16 mouse cellular contexts compared by ENCODE assay signal in the genomic region with DNA sequence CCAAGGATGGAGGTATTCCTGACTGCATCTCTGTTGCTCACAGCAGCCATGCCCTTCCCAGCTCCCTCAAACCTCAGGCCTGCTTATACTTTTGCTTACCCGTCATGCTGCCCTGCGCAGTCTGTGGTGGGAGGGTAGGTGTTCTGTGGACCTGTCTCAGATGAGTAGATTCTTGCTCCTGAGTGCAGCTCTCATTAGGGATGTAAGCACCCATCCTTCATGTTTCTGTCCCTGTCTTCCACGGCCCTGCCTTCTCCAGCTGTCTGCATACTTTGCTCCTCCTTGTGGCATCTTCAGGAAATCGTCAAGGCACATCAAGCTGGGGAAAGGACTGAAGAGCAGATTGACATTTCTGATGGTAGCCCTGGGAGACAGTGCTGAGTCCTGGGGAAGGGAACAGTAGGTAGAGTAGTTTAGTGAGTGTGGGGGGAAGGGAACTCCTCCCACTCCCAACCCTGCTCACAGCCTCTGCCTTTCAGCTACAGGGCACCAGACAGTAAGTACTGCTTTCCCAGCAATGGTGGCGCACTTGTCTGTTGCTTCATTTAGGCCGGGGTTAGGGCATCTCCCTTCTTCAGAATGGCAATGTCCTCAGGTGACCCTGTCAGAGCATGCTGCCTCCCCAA.
DNase-seq lines count a peak whose midpoint lies in the region; ATAC-seq and TF ChIP-seq lines count a peak whose summit lies in the region.
"Had no signal": no experiment of that assay in that cellular context is flagged by ENCODE, and none has a peak within 500 bp of the region (broad histone marks: within the 10 kb centered on the region; RNA-seq: fewer than 3 reads in every experiment).

No protein-coding gene starts in this region.

- TF ChIP-seq EP300 in lung, postnatal 0 days (IDR thresholded peaks at IDR 0.05): no peak

- no peaks in the 10 kb centered on the region for H3K36me3 ChIP-seq in forebrain, embryonic 11.5 days (ENCODE audit: control insufficient read depth, insufficient read depth, low read length)
- no peaks in the 10 kb centered on the region for H3K36me3 ChIP-seq in forebrain, embryonic 10.5 days (replicated peaks)
- no peaks in the 10 kb centered on the region for H3K36me3 ChIP-seq in neural tube, embryonic 14.5 days (ENCODE audit: control insufficient read depth, insufficient read depth, low read length)
- no peaks in the 10 kb centered on the region for H3K36me3 ChIP-seq in neural tube, embryonic 15.5 days
- no peaks in the 10 kb centered on the region for H3K36me3 ChIP-seq in hindbrain, embryonic 13.5 days
- H3K36me3 ChIP-seq in lung, postnatal 0 days (ENCODE audit: insufficient read depth, low read length): no peaks in the 10 kb centered on the region
- H3K36me3 ChIP-seq: embryonic facial prominence, embryonic 12.5 days; G1E; heart, embryonic 15.5 days; liver, embryonic 13.5 days had no signal

- H3K27me3 ChIP-seq in forebrain, embryonic 11.5 days (ENCODE audit: control insufficient read depth, insufficient read depth, low read length): no peaks in the 10 kb centered on the region
- H3K27me3 ChIP-seq in forebrain, embryonic 10.5 days (ENCODE audit: poor library complexity, severe bottlenecking): peaks cover 24% of the 10 kb centered on the region
- no peaks in the 10 kb centered on the region for H3K27me3 ChIP-seq in neural tube, embryonic 14.5 days (ENCODE audit: control insufficient read depth, insufficient read depth, low read length)
- no peaks in the 10 kb centered on the region for H3K27me3 ChIP-seq in neural tube, embryonic 15.5 days (replicated peaks)
- H3K27me3 ChIP-seq in hindbrain, embryonic 13.5 days: no peaks in the 10 kb centered on the region
- no peaks in the 10 kb centered on the region for H3K27me3 ChIP-seq in lung, postnatal 0 days (replicated peaks; ENCODE audit: insufficient read depth, low read length)
- H3K27me3 ChIP-seq: embryonic facial prominence, embryonic 12.5 days; liver, embryonic 13.5 days had no signal

- WGBS in forebrain, embryonic 11.5 days: 74% methylated on average over 6 of the region's 6 CpGs
- 72% methylated on average over 6 of the region's 6 CpGs for WGBS in forebrain, embryonic 10.5 days
- WGBS in neural tube, embryonic 14.5 days: 67% methylated on average over 6 of the region's 6 CpGs
- WGBS in neural tube, embryonic 15.5 days: 63% methylated on average over 6 of the region's 6 CpGs
- 59% methylated on average over 6 of the region's 6 CpGs for WGBS in hindbrain, embryonic 13.5 days
- 62% methylated on average over 6 of the region's 6 CpGs for WGBS in lung, postnatal 0 days

- no peak for TF ChIP-seq CTCF in lung, postnatal 0 days (IDR thresholded peaks at IDR 0.05)

- H3K4me2 ChIP-seq in forebrain, embryonic 11.5 days (ENCODE audit: low read depth, low read length, severe bottlenecking): no peak overlapping the region
- H3K4me2 ChIP-seq in neural tube, embryonic 14.5 days (ENCODE audit: low read depth, low read length): no peak overlapping the region
- no peak overlapping the region for H3K4me2 ChIP-seq in neural tube, embryonic 15.5 days
- no peak overlapping the region for H3K4me2 ChIP-seq in hindbrain, embryonic 13.5 days
- H3K4me2 ChIP-seq in lung, postnatal 0 days (replicated peaks; ENCODE audit: low read depth, low read length): no peak overlapping the region
- H3K4me2 ChIP-seq: embryonic facial prominence, embryonic 12.5 days; heart, embryonic 15.5 days; liver, embryonic 13.5 days had no signal

- no peak overlapping the region for H3K4me3 ChIP-seq in forebrain, embryonic 11.5 days (ENCODE audit: low read depth, low read length)
- H3K4me3 ChIP-seq in forebrain, embryonic 10.5 days: no peak overlapping the region
- no peak overlapping the region for H3K4me3 ChIP-seq in neural tube, embryonic 14.5 days (ENCODE audit: low read depth, low read length)
- no peak overlapping the region for H3K4me3 ChIP-seq in neural tube, embryonic 15.5 days (replicated peaks)
- no peak overlapping the region for H3K4me3 ChIP-seq in hindbrain, embryonic 13.5 days
- H3K4me3 ChIP-seq in lung, postnatal 0 days (ENCODE audit: low read depth, low read length): no peak overlapping the region
- H3K4me3 ChIP-seq: embryonic facial prominence, embryonic 12.5 days; heart, embryonic 15.5 days; liver, embryonic 13.5 days had no signal

- H3K9ac ChIP-seq in forebrain, embryonic 11.5 days (ENCODE audit: low read length): no peak overlapping the region
- no peak overlapping the region for H3K9ac ChIP-seq in neural tube, embryonic 14.5 days (replicated peaks; ENCODE audit: low read depth, low read length)
- no peak overlapping the region for H3K9ac ChIP-seq in neural tube, embryonic 15.5 days (replicated peaks)
- H3K9ac ChIP-seq in hindbrain, embryonic 13.5 days: no peak overlapping the region
- no peak overlapping the region for H3K9ac ChIP-seq in lung, postnatal 0 days (replicated peaks; ENCODE audit: low read depth)
- H3K9ac ChIP-seq: embryonic facial prominence, embryonic 12.5 days; heart, embryonic 15.5 days; liver, embryonic 13.5 days had no signal

- H3K9me3 ChIP-seq in forebrain, embryonic 11.5 days (ENCODE audit: control insufficient read depth, low read length): no peaks in the 10 kb centered on the region
- no peaks in the 10 kb centered on the region for H3K9me3 ChIP-seq in forebrain, embryonic 10.5 days
- no peaks in the 10 kb centered on the region for H3K9me3 ChIP-seq in neural tube, embryonic 14.5 days (ENCODE audit: control insufficient read depth, low read length)
- H3K9me3 ChIP-seq in neural tube, embryonic 15.5 days (replicated peaks): no peaks in the 10 kb centered on the region
- H3K9me3 ChIP-seq in hindbrain, embryonic 13.5 days: no peaks in the 10 kb centered on the region
- no peaks in the 10 kb centered on the region for H3K9me3 ChIP-seq in lung, postnatal 0 days (ENCODE audit: low read length)
- H3K9me3 ChIP-seq: embryonic facial prominence, embryonic 12.5 days; G1E; heart, embryonic 15.5 days; liver, embryonic 13.5 days had no signal

- 0 out of 2 replicates have a peak, but pooled peaks have one; percentile 33 for ATAC-seq in forebrain, embryonic 11.5 days (replicated peaks; ENCODE audit: low FRiP score)
- ATAC-seq in neural tube, embryonic 14.5 days (ENCODE audit: low read depth): 0 out of 2 replicates have a peak, but pooled peaks have one; percentile 24
- no peak for ATAC-seq in neural tube, embryonic 15.5 days (ENCODE audit: low FRiP score)
- peak; percentile 33; the same call in 1 of the 2 replicates for ATAC-seq in hindbrain, embryonic 13.5 days (ENCODE audit: low FRiP score)
- no peak for ATAC-seq in inflammation-experienced regulatory T-cells, adult 6 months
- no peak for ATAC-seq in lung, postnatal 0 days
- ATAC-seq: intestine, embryonic 16.5 days had no signal

- peaks cover 4% of the 10 kb centered on the region; the same call in 1 of the 2 replicates for H3K4me1 ChIP-seq in forebrain, embryonic 11.5 days (replicated peaks; ENCODE audit: control insufficient read depth, insufficient read depth, low read length)
- H3K4me1 ChIP-seq in forebrain, embryonic 10.5 days: peaks cover 29% of the 10 kb centered on the region
- H3K4me1 ChIP-seq in neural tube, embryonic 14.5 days (ENCODE audit: control insufficient read depth, insufficient read depth, low read length): peaks cover 6% of the 10 kb centered on the region; the same call in 1 of the 2 replicates
- peaks cover 16% of the 10 kb centered on the region for H3K4me1 ChIP-seq in neural tube, embryonic 15.5 days
- H3K4me1 ChIP-seq in hindbrain, embryonic 13.5 days (replicated peaks): peaks cover 27% of the 10 kb centered on the region
- H3K4me1 ChIP-seq in lung, postnatal 0 days (ENCODE audit: insufficient read depth, low read depth, low read length): no peaks in the 10 kb centered on the region
- H3K4me1 ChIP-seq: embryonic facial prominence, embryonic 12.5 days; liver, embryonic 13.5 days had no signal

- H3K27ac ChIP-seq in forebrain, embryonic 11.5 days (ENCODE audit: low read depth, low read length): no peak overlapping the region
- no peak overlapping the region for H3K27ac ChIP-seq in forebrain, embryonic 10.5 days
- H3K27ac ChIP-seq in neural tube, embryonic 14.5 days (ENCODE audit: low read depth, low read length): no peak overlapping the region
- no peak overlapping the region for H3K27ac ChIP-seq in neural tube, embryonic 15.5 days (replicated peaks)
- no peak overlapping the region for H3K27ac ChIP-seq in hindbrain, embryonic 13.5 days
- H3K27ac ChIP-seq in lung, postnatal 0 days (ENCODE audit: low read length): no peak overlapping the region
- H3K27ac ChIP-seq: embryonic facial prominence, embryonic 12.5 days; heart, embryonic 15.5 days; liver, embryonic 13.5 days; stomach, postnatal 0 days had no signal

- DNase-seq in forebrain, embryonic 11.5 days (ENCODE audit: low spot score): no peak
- no peak for DNase-seq in forebrain, embryonic 10.5 days (ENCODE audit: extremely low spot score, low spot score)
- DNase-seq in lung, postnatal 0 days (ENCODE audit: low spot score): no peak
- no peak for DNase-seq in lung, postnatal 14 days
- DNase-seq: B cell, adult 2 months; cerebellum, adult 11-12 months; liver, embryonic 13.5 days had no signal

Comparison
In these comparisons a context has a peak if more than half of its experiments do, and no peak if none do; other contexts are left out.
1. ATAC-seq: peak in forebrain, embryonic 11.5 days (single experiment), neural tube, embryonic 14.5 days (single experiment) and hindbrain, embryonic 13.5 days (single experiment); none in neural tube, embryonic 15.5 days (single experiment), inflammation-experienced regulatory T-cells, adult 6 months (single experiment) and lung, postnatal 0 days (single experiment).